Mouse (Mus musculus): Measurements from ENCODE around the gene Cdkn2d. TPM values are rescaled to one million over a fixed set of nuclear protein-coding genes. Genes with fewer than 3 reads are reported as not detected.
"Not testable (repeated sequence)": the region's sequence is repeated elsewhere in the genome, so short reads cannot be mapped to it uniquely, and the experiment has no call there.

Gene Cdkn2d
- polyA plus RNA-seq, 1 experiment from 2014 or later, result 58.6 TPM

GRCm38 (mm10) chr9:21275727-21276126, 15.5 kb downstream of the Cdkn2d start:
- 90% methylated on average over 12 of the region's 12 CpGs for WGBS
- Histone ChIP-seq H3K9me3 (ENCODE audit: control insufficient read depth, low read length) (no peaks in the 10 kb centered on the region), H3K27me3 (ENCODE audit: control insufficient read depth, insufficient read depth, low read length) (no peaks in the 10 kb centered on the region), H3K36me3 (ENCODE audit: control insufficient read depth, insufficient read depth, low read length) (peaks cover 44% of the 10 kb centered on the region), H3K27ac (ENCODE audit: low read depth, low read length) (no peak overlapping the region), H3K9ac (ENCODE audit: low read length) (no peak overlapping the region), H3K4me1 (replicated peaks; ENCODE audit: control insufficient read depth, insufficient read depth, low read length) (no peaks in the 10 kb centered on the region), H3K4me2 (ENCODE audit: low read depth, low read length, severe bottlenecking) (no peak overlapping the region), H3K4me3 (ENCODE audit: low read depth, low read length) (no peak overlapping the region)
- no peak for ATAC-seq (replicated peaks; ENCODE audit: low FRiP score)
- no peak for DNase-seq (ENCODE audit: low spot score)

DNA sequence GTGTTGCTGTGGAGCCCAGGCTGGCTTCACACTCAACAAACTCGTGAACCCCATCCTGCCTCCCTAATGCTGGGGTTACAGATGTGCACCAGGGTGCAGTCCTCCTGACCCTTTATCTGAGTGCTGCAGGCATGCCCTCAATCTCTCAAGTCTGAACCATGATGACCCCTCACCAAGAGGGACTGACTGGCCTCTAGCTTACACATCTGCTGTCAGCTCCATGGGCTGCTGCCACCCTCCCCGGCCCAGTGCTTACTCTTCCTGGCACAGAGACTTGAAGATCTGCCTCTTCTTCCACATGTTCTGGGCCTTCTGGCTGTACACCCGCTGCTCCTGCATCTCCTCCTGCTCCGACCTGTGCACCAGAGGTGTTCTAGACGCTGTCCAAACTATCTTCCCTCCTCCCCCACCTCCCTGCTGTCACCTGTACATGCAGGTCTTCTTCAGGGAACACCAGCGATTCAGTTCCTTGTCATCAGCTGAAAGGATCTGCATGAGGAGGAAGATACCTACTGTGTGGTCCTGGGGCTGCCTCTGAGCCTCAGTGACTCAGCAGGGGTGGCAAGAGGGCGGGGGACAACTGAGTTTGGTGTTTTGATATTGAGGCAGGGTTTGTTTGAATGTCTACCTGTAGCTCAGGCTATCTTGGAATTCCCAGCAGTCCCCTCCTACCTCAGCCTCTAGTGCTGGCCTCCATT, 16.0 kb downstream of the Cdkn2d start:
- 86% methylated on average over 7 of the region's 7 CpGs for WGBS
- DNase-seq (ENCODE audit: low spot score) (no peak), ATAC-seq (replicated peaks; ENCODE audit: low FRiP score) (no peak)
- H3K4me3 ChIP-seq (ENCODE audit: low read depth, low read length), result no peak overlapping the region
- peaks cover 44% of the 10 kb centered on the region for H3K36me3 ChIP-seq (ENCODE audit: control insufficient read depth, insufficient read depth, low read length)
- H3K27me3 ChIP-seq (ENCODE audit: control insufficient read depth, insufficient read depth, low read length), result no peaks in the 10 kb centered on the region
- no peak overlapping the region for H3K9ac ChIP-seq (ENCODE audit: low read length)
- no peaks in the 10 kb centered on the region for H3K9me3 ChIP-seq (ENCODE audit: control insufficient read depth, low read length)
- no peaks in the 10 kb centered on the region for H3K4me1 ChIP-seq (replicated peaks; ENCODE audit: control insufficient read depth, insufficient read depth, low read length)
- H3K4me2 ChIP-seq (ENCODE audit: low read depth, low read length, severe bottlenecking), result no peak overlapping the region
- H3K27ac ChIP-seq (ENCODE audit: low read depth, low read length), result no peak overlapping the region

- no peak overlapping the region for H3K4me2 ChIP-seq (ENCODE audit: low read depth, low read length, severe bottlenecking)
- H3K4me1 ChIP-seq (replicated peaks; ENCODE audit: control insufficient read depth, insufficient read depth, low read length), result no peaks in the 10 kb centered on the region
- DNase-seq (ENCODE audit: low spot score), result no peak
- no peak overlapping the region for H3K9ac ChIP-seq (ENCODE audit: low read length)
- peaks cover 47% of the 10 kb centered on the region for H3K36me3 ChIP-seq (ENCODE audit: control insufficient read depth, insufficient read depth, low read length)
- 97% methylated on average over 3 of the region's 3 CpGs for WGBS
- no peaks in the 10 kb centered on the region for H3K9me3 ChIP-seq (ENCODE audit: control insufficient read depth, low read length)
- H3K4me3 ChIP-seq (ENCODE audit: low read depth, low read length), result no peak overlapping the region
- H3K27ac ChIP-seq (ENCODE audit: low read depth, low read length), result no peak overlapping the region
- no peaks in the 10 kb centered on the region for H3K27me3 ChIP-seq (ENCODE audit: control insufficient read depth, insufficient read depth, low read length)
- ATAC-seq (replicated peaks; ENCODE audit: low FRiP score), result no peak
Measured at GRCm38 (mm10) chr9:21274336-21274735, 16.9 kb downstream of the Cdkn2d start.

DNA sequence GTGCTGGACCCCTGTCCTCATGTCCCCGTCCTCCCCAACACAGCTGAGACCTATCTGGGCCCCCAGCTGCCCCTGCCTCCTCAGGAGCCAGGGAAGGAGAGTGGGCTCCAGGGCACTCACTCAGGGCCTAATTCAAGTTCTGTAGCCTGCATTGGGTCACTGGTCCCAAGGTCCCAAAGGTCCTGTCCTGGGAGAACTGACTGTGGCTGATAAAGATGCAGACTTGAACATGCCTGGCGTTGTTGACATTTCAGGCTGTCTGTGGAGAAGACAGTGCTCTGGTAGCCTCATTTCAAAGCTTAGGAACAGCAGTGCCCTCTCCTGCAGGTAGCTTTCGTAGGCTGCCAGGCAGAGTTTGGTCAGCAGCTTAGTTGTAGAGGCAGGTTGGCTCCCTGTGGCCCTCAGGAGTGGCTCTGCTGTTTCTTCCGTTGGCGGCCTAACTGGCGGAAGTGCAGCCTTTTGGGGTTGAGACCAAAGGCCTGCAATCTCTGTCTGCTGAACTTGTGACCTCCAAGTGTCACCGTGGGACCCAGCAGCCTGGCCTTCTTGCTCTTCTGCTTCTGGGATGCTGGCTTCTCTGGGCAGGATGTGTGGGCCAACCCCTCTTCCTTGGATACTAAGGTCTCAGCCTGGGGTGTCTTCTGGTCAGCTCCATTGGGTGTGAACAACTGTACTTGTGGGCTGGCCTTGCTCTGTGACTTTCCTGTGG, 17.5 kb downstream of the Cdkn2d start:
- no peak overlapping the region for H3K4me2 ChIP-seq (ENCODE audit: low read depth, low read length, severe bottlenecking)

DNA sequence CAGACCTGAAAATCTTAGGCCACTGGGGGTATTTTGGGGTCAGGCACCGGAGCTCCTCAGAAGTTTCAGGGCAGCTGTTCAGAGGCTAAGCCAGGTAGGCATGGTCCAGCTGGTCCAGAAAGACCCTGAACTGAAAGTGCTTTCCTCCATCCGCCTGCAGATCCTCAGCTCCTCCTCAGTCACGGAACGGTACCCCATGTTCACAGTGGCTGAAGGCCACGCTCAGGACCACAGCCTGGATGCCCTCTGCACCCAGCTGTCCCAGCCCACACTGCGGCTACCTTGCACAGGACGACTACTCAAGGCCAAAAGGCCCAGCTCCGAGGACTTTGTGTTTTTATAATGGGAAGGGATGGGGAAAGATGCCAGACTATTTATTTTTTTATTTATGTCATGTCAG, 18.1 kb downstream of the Cdkn2d start:
- H3K9ac ChIP-seq (ENCODE audit: low read length), result no peak overlapping the region
- H3K4me3 ChIP-seq (ENCODE audit: low read depth, low read length), result no peak overlapping the region
- H3K9me3 ChIP-seq (ENCODE audit: control insufficient read depth, low read length), result no peaks in the 10 kb centered on the region
- DNase-seq (ENCODE audit: low spot score), result no peak
- H3K36me3 ChIP-seq (ENCODE audit: control insufficient read depth, insufficient read depth, low read length), result peaks cover 49% of the 10 kb centered on the region
- H3K27me3 ChIP-seq (ENCODE audit: control insufficient read depth, insufficient read depth, low read length), result no peaks in the 10 kb centered on the region
- no peak for ATAC-seq (replicated peaks; ENCODE audit: low FRiP score)
- no peak overlapping the region for H3K27ac ChIP-seq (ENCODE audit: low read depth, low read length)
- H3K4me1 ChIP-seq (replicated peaks; ENCODE audit: control insufficient read depth, insufficient read depth, low read length), result no peaks in the 10 kb centered on the region
- H3K4me2 ChIP-seq (ENCODE audit: low read depth, low read length, severe bottlenecking), result no peak overlapping the region
- 87% methylated on average over 8 of the region's 8 CpGs for WGBS

More for the DNA sequence above, 17.5 kb downstream of the Cdkn2d start:
- WGBS, result 85% methylated on average over 7 of the region's 7 CpGs
- Histone ChIP-seq H3K27me3 (ENCODE audit: control insufficient read depth, insufficient read depth, low read length) (no peaks in the 10 kb centered on the region), H3K4me3 (ENCODE audit: low read depth, low read length) (no peak overlapping the region), H3K4me1 (replicated peaks; ENCODE audit: control insufficient read depth, insufficient read depth, low read length) (no peaks in the 10 kb centered on the region), H3K36me3 (ENCODE audit: control insufficient read depth, insufficient read depth, low read length) (peaks cover 48% of the 10 kb centered on the region), H3K9me3 (ENCODE audit: control insufficient read depth, low read length) (no peaks in the 10 kb centered on the region), H3K27ac (ENCODE audit: low read depth, low read length) (no peak overlapping the region), H3K9ac (ENCODE audit: low read length) (no peak overlapping the region)
- no peak for DNase-seq (ENCODE audit: low spot score)
- ATAC-seq (replicated peaks; ENCODE audit: low FRiP score), result no peak

DNA sequence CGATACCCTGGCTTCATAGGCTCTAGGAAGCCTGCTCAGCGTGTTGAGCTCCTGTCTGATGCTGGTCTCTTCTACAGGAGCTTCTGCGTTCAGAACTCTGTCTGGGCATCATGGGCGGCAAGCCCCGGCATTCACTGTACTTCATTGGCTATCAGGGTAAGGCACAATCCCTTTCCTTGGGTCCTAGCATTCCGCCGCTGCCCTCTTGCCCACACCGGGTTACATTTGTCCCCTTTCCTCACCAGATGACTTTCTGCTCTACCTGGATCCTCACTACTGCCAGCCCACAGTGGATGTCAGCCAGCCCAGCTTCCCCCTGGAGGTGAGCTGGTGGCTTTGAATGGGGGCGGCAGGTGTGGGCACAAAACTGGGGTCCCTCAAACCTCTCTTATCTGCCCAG, 18.8 kb downstream of the Cdkn2d start:
- no peak overlapping the region for H3K27ac ChIP-seq (ENCODE audit: low read depth, low read length)
- H3K4me2 ChIP-seq (ENCODE audit: low read depth, low read length, severe bottlenecking), result no peak overlapping the region
- H3K4me1 ChIP-seq (replicated peaks; ENCODE audit: control insufficient read depth, insufficient read depth, low read length), result no peaks in the 10 kb centered on the region
- no peaks in the 10 kb centered on the region for H3K9me3 ChIP-seq (ENCODE audit: control insufficient read depth, low read length)
- ATAC-seq (replicated peaks; ENCODE audit: low FRiP score) (no peak), DNase-seq (ENCODE audit: low spot score) (no peak)
- peaks cover 49% of the 10 kb centered on the region for H3K36me3 ChIP-seq (ENCODE audit: control insufficient read depth, insufficient read depth, low read length)
- WGBS, result 92% methylated on average over 9 of the region's 9 CpGs
- no peak overlapping the region for H3K9ac ChIP-seq (ENCODE audit: low read length)
- no peaks in the 10 kb centered on the region for H3K27me3 ChIP-seq (ENCODE audit: control insufficient read depth, insufficient read depth, low read length)
- H3K4me3 ChIP-seq (ENCODE audit: low read depth, low read length), result no peak overlapping the region

- H3K4me2 ChIP-seq (ENCODE audit: low read depth, low read length, severe bottlenecking); H3K9me3 ChIP-seq (ENCODE audit: control insufficient read depth, low read length); H3K9ac ChIP-seq (ENCODE audit: low read length); H3K27ac ChIP-seq (ENCODE audit: low read depth, low read length); ATAC-seq (replicated peaks; ENCODE audit: low FRiP score); H3K27me3 ChIP-seq (ENCODE audit: control insufficient read depth, insufficient read depth, low read length); H3K4me1 ChIP-seq (replicated peaks; ENCODE audit: control insufficient read depth, insufficient read depth, low read length); DNase-seq (ENCODE audit: low spot score); H3K4me3 ChIP-seq (ENCODE audit: low read depth, low read length): not testable (repeated sequence)
- peaks cover 34% of the 10 kb centered on the region for H3K36me3 ChIP-seq (ENCODE audit: control insufficient read depth, insufficient read depth, low read length)
- 92% methylated on average over 5 of the region's 5 CpGs for WGBS
Measured at GRCm38 (mm10) chr9:21269590-21269989, 21.6 kb downstream of the Cdkn2d start.

- ATAC-seq (replicated peaks; ENCODE audit: low FRiP score), result no peak
- peaks cover 24% of the 10 kb centered on the region; the same call in 1 of the 2 replicates for H3K36me3 ChIP-seq (ENCODE audit: control insufficient read depth, insufficient read depth, low read length)
- H3K4me1 ChIP-seq (replicated peaks; ENCODE audit: control insufficient read depth, insufficient read depth, low read length), result peaks cover 5% of the 10 kb centered on the region; the same call in 1 of the 2 replicates
- no peak overlapping the region for H3K27ac ChIP-seq (ENCODE audit: low read depth, low read length)
- H3K27me3 ChIP-seq (ENCODE audit: control insufficient read depth, insufficient read depth, low read length), result no peaks in the 10 kb centered on the region
- 95% methylated on average over 16 of the region's 16 CpGs for whole genome bisulfite sequencing
- H3K9ac ChIP-seq (ENCODE audit: low read length), result no peak overlapping the region
- no peak overlapping the region for H3K4me2 ChIP-seq (ENCODE audit: low read depth, low read length, severe bottlenecking)
- no peak overlapping the region for H3K4me3 ChIP-seq (ENCODE audit: low read depth, low read length)
- DNase-seq (ENCODE audit: low spot score), result no peak
- H3K9me3 ChIP-seq (ENCODE audit: control insufficient read depth, low read length), result no peaks in the 10 kb centered on the region
Measured at GRCm38 (mm10) chr9:21268305-21268704, 22.9 kb downstream of the Cdkn2d start.

Measured in forebrain, embryonic 11.5 days (tissue).